Mouse (Mus musculus) regulatory T cell (primary cell): ENCODE data around the gene Akap12.

Experiments
- in situ Hi-C: fragments of 300-600 bp; cut with MboI, MseI; formaldehyde crosslinking; loops from one replicate; pipeline ENCODE4 v1.15.1; 2025; ENCODE audit warnings: high pct_unique_total_duplicates

Gene Akap12

GRCm38 (mm10) chr10:4391851-4392250 is 125.7 kb downstream of the Akap12 start:
- in situ Hi-C loops = loop anchor here (5.0 to 25.0 kb wide), 2 partner anchors 35 to 1420 kb away; partner anchors contain the start of genes Fbxo5 and Mtrf1l

- in situ Hi-C loops = loop anchor here (25.0 kb wide), 1 partner anchor 1417 kb away; the partner anchor contains the start of genes Fbxo5 and Mtrf1l
Observed at GRCm38 (mm10) chr10:4395321-4395720, 129.1 kb downstream of the Akap12 start.

GRCm38 (mm10) chr10:4398058-4398457 is 131.9 kb downstream of the Akap12 start:
- in situ Hi-C loops = loop anchor here (25.0 kb wide), 1 partner anchor 1414 kb away; the partner anchor contains the start of genes Fbxo5 and Mtrf1l

- in situ Hi-C loops = loop anchor here (5.0 kb wide), 1 partner anchor 762 kb away; no protein-coding TSS in a partner anchor
Observed at GRCm38 (mm10) chr10:4404895-4405491, 138.8 kb downstream of the Akap12 start.

GRCm38 (mm10) chr10:4405511-4405910 is 139.3 kb downstream of the Akap12 start:
- in situ Hi-C loops = loop anchor here (5.0 kb wide), 1 partner anchor 762 kb away; no protein-coding TSS in a partner anchor

GRCm38 (mm10) chr10:4407191-4407590 is 141.0 kb downstream of the Akap12 start:
- in situ Hi-C loops = loop anchor here (5.0 kb wide), 1 partner anchor 760 kb away; no protein-coding TSS in a partner anchor
